Mouse (Mus musculus): ENCODE results near the gene Ccdc9. TPM values are rescaled to one million over a fixed set of nuclear protein-coding genes. Genes with fewer than 3 reads are reported as not detected.

Gene Ccdc9
- total RNA-seq, 2 experiments from 2014 or later: 94.3 to 95.1 TPM

GRCm38 (mm10) chr7:16298927-16299326, 12.3 kb upstream of the Ccdc9 start:
- Histone ChIP-seq H3K4me3 (peak overlapping the region; percentile 73), H3K27ac (peak overlapping the region; percentile 80)
- TF ChIP-seq CTCF (IDR thresholded peaks at IDR 0.05): no peak
- intact Hi-C loops (cut with DNase I): loop anchor here (5.0 kb wide), 1 partner anchor 318 kb away; no protein-coding TSS in a partner anchor
- no peak for DNase-seq (ENCODE audit: extremely low spot score in 1 of 2, low spot score in 2 of 2)

GRCm38 (mm10) chr7:16297616-16298015, 11.0 kb upstream of the Ccdc9 start:
- no peak overlapping the region for H3K27ac ChIP-seq
- intact Hi-C loops (cut with DNase I): loop anchor here (5.0 kb wide), 1 partner anchor 320 kb away; no protein-coding TSS in a partner anchor
- TF ChIP-seq CTCF (IDR thresholded peaks at IDR 0.05): no peak
- DNase-seq (ENCODE audit: extremely low spot score in 1 of 2, low spot score in 2 of 2): no peak
- no peak overlapping the region for H3K4me3 ChIP-seq

- peak; percentile 79 to 84 for DNase-seq (ENCODE audit: extremely low spot score in 1 of 2, low spot score in 2 of 2)
- intact Hi-C loops (cut with DNase I): loop anchor here (5.0 kb wide), 1 partner anchor 320 kb away; no protein-coding TSS in a partner anchor
- peak overlapping the region; percentile 91 for H3K27ac ChIP-seq
- peak; percentile 51 for TF ChIP-seq CTCF (IDR thresholded peaks at IDR 0.05)
- H3K4me3 ChIP-seq: peak overlapping the region; percentile 41
These were observed 10.3 kb upstream of the Ccdc9 start for GRCm38 (mm10) chr7:16296766-16297390.

DNA sequence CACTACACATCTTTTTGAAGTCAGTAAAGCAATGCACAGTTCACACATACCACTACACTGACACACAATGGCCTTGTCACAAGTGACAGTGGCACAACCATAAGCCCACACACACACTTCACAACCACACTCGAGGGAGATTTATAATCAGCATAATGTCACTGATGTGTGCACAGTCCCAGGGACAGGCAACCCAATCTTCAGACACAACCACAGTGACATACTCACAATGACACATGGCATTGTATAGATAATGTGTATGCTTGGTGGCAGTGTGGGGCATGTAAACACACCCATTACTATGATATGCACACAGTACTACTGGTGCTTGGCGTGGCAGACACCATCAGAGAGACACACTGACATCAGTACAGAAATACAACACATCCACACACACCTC, 9.6 kb upstream of the Ccdc9 start:
- intact Hi-C loops (cut with DNase I): loop anchor here (5.0 kb wide), 1 partner anchor 321 kb away; no protein-coding TSS in a partner anchor
- DNase-seq (ENCODE audit: extremely low spot score in 1 of 2, low spot score in 2 of 2): no peak

DNA sequence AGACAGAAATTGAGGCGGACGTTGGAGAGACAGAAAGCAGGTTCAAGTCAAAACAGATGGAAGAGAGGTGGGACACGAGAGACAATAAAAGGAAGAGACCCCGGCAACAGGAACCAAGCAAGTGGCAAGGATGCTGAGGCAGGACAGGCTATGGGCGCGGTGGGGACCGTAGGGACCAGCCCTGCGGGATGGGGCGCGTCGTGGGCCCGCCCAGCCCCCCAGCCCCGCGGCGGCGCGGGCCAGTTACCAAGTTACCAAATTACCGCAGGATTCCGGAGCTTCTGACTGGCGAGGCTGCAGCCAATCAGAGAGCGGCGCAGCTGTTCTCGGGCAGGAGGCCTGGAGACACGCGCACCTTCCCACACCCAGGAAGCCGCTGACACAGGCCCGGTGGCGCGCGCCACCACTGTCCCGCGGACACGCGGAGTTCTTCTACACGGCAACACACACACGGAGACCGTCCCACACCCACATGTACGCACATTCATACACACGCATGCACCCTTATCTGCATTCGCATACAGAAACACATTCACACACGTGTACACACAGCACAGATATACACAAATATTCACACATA, 8.8 kb upstream of the Ccdc9 start:
- DNase-seq (ENCODE audit: extremely low spot score in 1 of 2, low spot score in 2 of 2): peak; percentile 76 to 82
- Histone ChIP-seq H3K27ac (peak overlapping the region; percentile 89), H3K4me3 (peak overlapping the region; percentile 55)
- intact Hi-C loops (cut with DNase I): loop anchor here (1.0 to 5.0 kb wide), 3 partner anchors 14 to 322 kb away; no protein-coding TSS in a partner anchor
- no peak for TF ChIP-seq CTCF (IDR thresholded peaks at IDR 0.05)

More for the DNA sequence above, 9.6 kb upstream of the Ccdc9 start:
- Histone ChIP-seq H3K4me3 (no peak overlapping the region), H3K27ac (peak overlapping the region; percentile 91; the same call in 1 of the 2 replicates)
- no peak for TF ChIP-seq CTCF (IDR thresholded peaks at IDR 0.05)

- intact Hi-C loops (cut with DNase I): loop anchor here (1.0 to 5.0 kb wide), 5 partner anchors 14 to 322 kb away; no protein-coding TSS in a partner anchor
- H3K4me3 ChIP-seq: peak overlapping the region; percentile 55
- peak; percentile 92 to 97 for DNase-seq (ENCODE audit: extremely low spot score in 1 of 2, low spot score in 2 of 2)
- TF ChIP-seq CTCF (IDR thresholded peaks at IDR 0.05): peak; percentile 79
- H3K27ac ChIP-seq: peak overlapping the region; percentile 89
These were observed 8.2 kb upstream of the Ccdc9 start for GRCm38 (mm10) chr7:16294837-16295236.

DNA sequence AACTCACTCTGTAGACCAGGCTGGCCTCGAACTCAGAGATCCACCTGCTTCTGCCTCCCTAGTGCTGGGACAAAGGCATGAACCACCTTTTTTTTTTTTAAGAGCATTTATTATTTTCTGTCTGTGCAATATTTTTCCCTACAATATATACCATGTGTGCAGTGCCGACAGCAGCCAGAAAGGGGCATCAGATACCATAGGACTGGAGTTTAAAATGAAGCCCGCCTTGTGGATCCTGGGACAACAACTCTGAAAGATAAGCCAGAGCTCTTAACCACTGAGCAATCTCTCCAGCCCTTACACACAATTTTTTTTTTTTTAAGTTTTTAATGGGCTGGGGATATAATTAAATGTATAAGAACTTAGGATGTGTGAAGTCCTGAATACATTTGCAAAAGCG, 7.8 kb upstream of the Ccdc9 start:
- Histone ChIP-seq H3K27ac (no peak overlapping the region), H3K4me3 (no peak overlapping the region)
- TF ChIP-seq CTCF (IDR thresholded peaks at IDR 0.05): no peak
- intact Hi-C loops (cut with DNase I): loop anchor here (1.0 kb wide), 2 partner anchors 32 to 79 kb away; no protein-coding TSS in a partner anchor
- no peak for DNase-seq (ENCODE audit: extremely low spot score in 1 of 2, low spot score in 2 of 2)

DNA sequence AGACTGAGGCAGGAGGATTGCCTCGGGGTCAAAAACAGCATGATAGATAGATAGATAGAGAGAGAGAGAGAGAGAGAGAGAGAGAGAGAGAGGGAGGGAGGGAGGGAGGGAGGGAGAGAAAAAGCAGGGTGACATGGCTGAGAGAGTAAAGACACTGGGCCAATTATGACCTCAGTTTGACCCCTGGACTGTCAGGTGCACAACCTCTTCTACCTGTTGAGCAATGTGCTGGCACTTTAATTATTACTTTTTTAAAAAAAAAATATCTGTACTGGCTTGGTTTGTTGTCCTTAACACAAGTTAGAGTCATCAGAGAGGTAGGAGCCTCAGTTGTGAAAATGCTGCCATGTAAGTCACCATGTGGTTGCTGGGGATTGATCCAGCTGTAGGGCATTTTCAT, 1.2 kb upstream of the Ccdc9 start:
- Histone ChIP-seq H3K27ac (no peak overlapping the region), H3K4me3 (no peak overlapping the region)
- intact Hi-C loops (cut with DNase I): no loop called here
- no peak for DNase-seq (ENCODE audit: extremely low spot score in 1 of 2, low spot score in 2 of 2)
- TF ChIP-seq CTCF (IDR thresholded peaks at IDR 0.05): no peak

DNA sequence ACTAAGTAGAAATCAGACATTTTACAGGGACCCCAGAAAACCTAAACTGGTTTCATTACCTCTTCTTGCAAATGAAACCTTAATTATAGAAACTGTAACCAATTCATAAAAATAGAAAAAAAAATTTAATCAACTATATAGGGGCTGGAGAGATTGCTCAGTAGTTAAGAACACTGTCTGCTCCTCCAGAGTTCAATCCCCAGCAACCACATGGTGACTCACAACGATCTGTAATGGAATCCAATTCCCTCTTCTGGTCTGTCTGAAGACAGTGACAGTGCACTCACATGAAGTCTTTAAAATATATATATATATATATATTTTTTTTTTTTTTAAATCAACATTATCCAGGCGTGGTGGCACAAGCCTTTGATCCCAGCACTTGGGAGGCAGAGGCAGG, 421 bp upstream of the Ccdc9 start:
- H3K4me3 ChIP-seq: peak overlapping the region; percentile 87
- intact Hi-C loops (cut with DNase I): no loop called here
- no peak for TF ChIP-seq CTCF (IDR thresholded peaks at IDR 0.05)
- H3K27ac ChIP-seq: peak overlapping the region; percentile 97
- no peak for DNase-seq (ENCODE audit: extremely low spot score in 1 of 2, low spot score in 2 of 2)

GRCm38 (mm10) chr7:16285450-16286025, 1.1 kb downstream of the Ccdc9 start:
- peak overlapping the region; percentile 69 for H3K27ac ChIP-seq
- intact Hi-C loops (cut with DNase I): no loop called here
- peak; percentile 39 to 46 for DNase-seq (ENCODE audit: extremely low spot score in 1 of 2, low spot score in 2 of 2)

GRCm38 (mm10) chr7:16284904-16285303, 1.7 kb downstream of the Ccdc9 start:
- no peak for DNase-seq (ENCODE audit: extremely low spot score in 1 of 2, low spot score in 2 of 2)
- TF ChIP-seq CTCF (IDR thresholded peaks at IDR 0.05): no peak
- Histone ChIP-seq H3K27ac (no peak overlapping the region), H3K4me3 (peak overlapping the region; percentile 87)
- intact Hi-C loops (cut with DNase I): no loop called here

More at GRCm38 (mm10) chr7:16285450-16286025, 1.1 kb downstream of the Ccdc9 start:
- H3K4me3 ChIP-seq: peak overlapping the region; percentile 87
- no peak; the same call in 1 of the 2 replicates for TF ChIP-seq CTCF (IDR thresholded peaks at IDR 0.05)

DNA sequence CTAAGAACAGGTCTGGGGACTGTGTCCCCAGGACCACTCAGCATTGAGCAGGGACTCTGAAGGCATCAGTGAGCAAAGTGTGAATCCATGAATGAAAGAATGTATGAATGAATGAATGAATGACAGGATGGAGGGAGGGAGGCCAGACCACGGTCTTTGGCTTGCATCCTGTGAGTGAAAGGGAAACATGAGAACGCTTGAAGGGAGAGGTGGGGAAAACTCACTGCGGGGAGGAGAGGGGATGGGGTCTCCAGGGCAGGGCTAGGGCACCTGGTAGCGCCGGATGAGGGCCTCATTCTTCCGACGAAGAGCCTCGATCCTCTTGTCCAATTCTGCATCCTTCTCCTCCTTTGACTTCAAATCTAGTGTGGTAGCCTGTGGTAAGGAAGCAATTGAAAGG, 2.6 kb downstream of the Ccdc9 start:
- TF ChIP-seq CTCF (IDR thresholded peaks at IDR 0.05): no peak
- no peak for DNase-seq (ENCODE audit: extremely low spot score in 1 of 2, low spot score in 2 of 2)
- H3K27ac ChIP-seq: no peak overlapping the region
- no peak overlapping the region for H3K4me3 ChIP-seq
- intact Hi-C loops (cut with DNase I): no loop called here
